Mouse (Mus musculus) embryo, embryonic 10.5 days (tissue): ENCODE measurements around the gene Gm3604.
A peak's percentile ranks its signal among the peaks of the same experiment; 100 is the strongest.
"Not testable (repeated sequence)": the region's sequence is repeated elsewhere in the genome, so short reads cannot be mapped to it uniquely, and the experiment has no call there.

Experiments
- DNase-seq: peaks from one replicate; pipeline ENCODE4 v3.0.0-alpha.2; 2015; ENCODE audit warnings: low spot score

Gene Gm3604

GRCm38 (mm10) chr13:62382952-62383351 is at the start of gene Gm3604:
Gene Gm3604, minus strand, starts transcription at chr13:62383177.
- DNase-seq: peak; percentile 59

- DNase-seq: not testable (repeated sequence)
Observed at GRCm38 (mm10) chr13:62399206-62399605, 16.2 kb upstream of the Gm3604 start.

- DNase-seq: not testable (repeated sequence)
Observed at GRCm38 (mm10) chr13:62390076-62390620, 7.2 kb upstream of the Gm3604 start.

- DNase-seq: no peak
Observed at GRCm38 (mm10) chr13:62331786-62332185, 51.2 kb downstream of the Gm3604 start.

DNA sequence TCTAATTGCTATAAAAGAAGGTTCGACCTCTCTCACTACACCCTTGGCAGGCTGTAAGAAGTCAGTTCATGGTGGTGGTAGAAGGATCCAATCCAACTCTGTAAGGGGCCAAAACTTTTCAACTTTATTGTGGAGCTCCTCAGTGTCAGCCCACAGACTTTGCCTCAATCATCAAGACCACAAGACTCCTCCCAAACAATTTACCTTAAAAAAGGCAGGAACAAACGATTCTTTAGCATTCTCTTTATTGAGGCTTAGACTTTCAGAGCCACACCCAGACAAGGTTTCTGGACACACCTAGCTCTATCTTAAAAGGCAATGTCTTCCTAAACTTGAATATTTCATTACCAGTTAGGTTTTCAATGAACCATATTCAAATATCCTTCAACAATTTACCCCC is 51.6 kb downstream of the Gm3604 start:
- DNase-seq: no peak
